Mouse (Mus musculus) hindbrain, embryonic 15.5 days (tissue): ENCODE measurements around the gene Eva1a. TPM values are rescaled to one million over a fixed set of nuclear protein-coding genes. Genes with fewer than 3 reads are reported as not detected.

Source experiments
- ATAC-seq: fragments of 200-750 bp; cut with Nextera tagmentation; 2 replicates; pipeline ENCODE4 v1.8.0; 2017; ENCODE audit warnings: low read depth, moderate number of reproducible peaks, moderate TSS enrichment; ENCODE audit not compliant: low FRiP score
- H3K27ac ChIP-seq: fragments of 300-500 bp; sonication (generic); replicated peaks from 2 replicates; pipeline ENCODE4 v1.5.1; 2015; ENCODE audit warnings: mild to moderate bottlenecking, inconsistent platforms
- H3K27me3 ChIP-seq: fragments of 300-500 bp; sonication (generic); 2 replicates; pipeline ENCODE4 v1.6.1; 2015; ENCODE audit warnings: control low read depth, inconsistent platforms
- H3K36me3 ChIP-seq: fragments of 300-500 bp; sonication (generic); 2 replicates; pipeline ENCODE4 v1.6.1; 2015; ENCODE audit warnings: control low read depth, inconsistent platforms
- H3K4me1 ChIP-seq: fragments of 300-500 bp; sonication (generic); replicated peaks from 2 replicates; pipeline ENCODE4 v1.6.1; 2015; ENCODE audit warnings: control low read depth, inconsistent platforms
- H3K4me2 ChIP-seq: fragments of 300-500 bp; sonication (generic); 2 replicates; pipeline ENCODE4 v1.6.1; 2015; ENCODE audit warnings: moderate library complexity, mild to moderate bottlenecking, inconsistent platforms
- H3K4me3 ChIP-seq: fragments of 300-500 bp; sonication (generic); 2 replicates; pipeline ENCODE4 v1.5.1; 2015; ENCODE audit warnings: mild to moderate bottlenecking, inconsistent platforms
- H3K9ac ChIP-seq: fragments of 300-500 bp; sonication (generic); 2 replicates; pipeline ENCODE4 v1.6.1; 2015; ENCODE audit warnings: inconsistent platforms
- H3K9me3 ChIP-seq: fragments of 300-500 bp; sonication (generic); 2 replicates; pipeline ENCODE4 v1.6.1; 2016; ENCODE audit warnings: control low read depth, inconsistent platforms
- WGBS: fragments of 180-500 bp; shearing (Covaris S2); methylation state at CpG from one replicate; pipeline ENCODE4 v1.1.7; 2015; 5-methylcytosine and 5-hydroxymethylcytosine counted together
- polyA plus RNA-seq: library from polyadenylated mRNA; unstranded; fragments of >200 nt; fragmentation: Nextera tagmentation; extraction: Ambion mirVana; gene quantifications from 2 replicates; pipeline ENCODE4 v1.2.1, GENCODE M21; 2015

Eva1a gene
- 0.49 and 0.60 TPM in 2 replicates for polyA plus RNA-seq

DNA sequence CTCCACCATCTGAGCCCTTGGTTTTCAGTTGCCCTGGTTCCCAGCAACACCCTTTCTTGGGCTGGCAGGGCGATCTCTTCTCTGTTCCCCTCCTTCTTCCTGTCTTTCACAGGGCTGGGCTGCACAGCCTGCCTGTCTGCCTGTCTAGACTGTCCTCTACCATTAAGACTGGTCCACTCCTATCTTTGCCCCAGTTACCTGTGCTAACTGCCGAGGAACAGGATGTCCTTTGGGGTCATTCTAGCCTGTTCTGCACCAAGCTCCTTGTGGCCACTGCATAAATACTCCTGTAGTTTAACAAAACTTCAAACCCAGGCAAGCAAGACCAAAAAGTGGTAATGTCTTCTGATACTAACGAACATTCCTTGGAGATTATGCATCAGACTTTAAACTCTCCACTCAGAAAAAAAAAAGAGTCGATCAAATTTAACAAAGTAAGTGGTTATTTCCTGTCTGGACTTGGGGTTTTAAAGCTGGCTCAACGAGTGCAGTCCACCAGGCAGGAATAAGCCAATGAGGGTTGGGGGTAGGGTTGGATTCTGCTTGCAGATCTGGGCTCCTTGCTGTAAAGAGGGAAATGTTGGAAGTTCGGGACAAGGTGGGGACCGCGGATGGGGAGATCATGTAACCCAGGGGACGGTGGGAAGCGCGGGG, at the start of gene Eva1a:
TSS of gene Eva1a (plus strand) at position 210 of the 654 bp plus-strand sequence.
- WGBS: 18% methylated on average over 11 of the region's 11 CpGs
- Histone ChIP-seq H3K4me2 (peak within 1 kb of the TSS; percentile 99), H3K36me3 (no peaks in the 10 kb centered on the region), H3K4me1 (peaks cover 18% of the 10 kb centered on the region), H3K9ac (peak within 1 kb of the TSS; percentile 31; the same call in 1 of the 2 replicates), H3K4me3 (peak within 1 kb of the TSS; percentile 49), H3K9me3 (no peaks in the 10 kb centered on the region), H3K27ac (no peak within 1 kb of the TSS), H3K27me3 (peaks cover 32% of the 10 kb centered on the region)
- ATAC-seq: no peak

DNA sequence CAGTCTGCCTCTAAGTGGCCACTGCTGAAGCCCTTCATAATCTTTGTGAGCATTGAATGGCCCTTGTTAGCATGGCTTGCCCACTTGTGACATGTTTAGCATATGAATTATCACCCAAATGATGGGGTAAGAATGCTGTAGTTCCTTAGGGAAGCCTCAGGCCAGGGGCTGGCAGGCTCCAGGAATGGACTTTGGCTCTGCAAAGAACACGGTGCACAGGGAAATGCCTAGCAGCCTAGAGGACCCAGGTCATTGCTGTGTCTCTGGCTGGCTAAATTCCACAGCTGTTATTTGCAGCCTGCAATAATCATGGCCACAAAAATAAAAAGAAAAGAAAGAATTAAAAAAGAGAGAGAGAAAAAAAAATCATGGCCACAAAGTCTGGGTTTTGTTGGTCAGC, 28.5 kb upstream of the Eva1a start:
- H3K9me3 ChIP-seq: no peaks in the 10 kb centered on the region
- H3K9ac ChIP-seq: no peak overlapping the region
- no peaks in the 10 kb centered on the region for H3K4me1 ChIP-seq
- H3K36me3 ChIP-seq: no peaks in the 10 kb centered on the region
- H3K27ac ChIP-seq: no peak overlapping the region
- H3K4me3 ChIP-seq: no peak overlapping the region
- ATAC-seq: no peak
- no peak overlapping the region for H3K4me2 ChIP-seq
- no peaks in the 10 kb centered on the region for H3K27me3 ChIP-seq
- WGBS: 41% methylated on average over 1 of the region's 1 CpGs

DNA sequence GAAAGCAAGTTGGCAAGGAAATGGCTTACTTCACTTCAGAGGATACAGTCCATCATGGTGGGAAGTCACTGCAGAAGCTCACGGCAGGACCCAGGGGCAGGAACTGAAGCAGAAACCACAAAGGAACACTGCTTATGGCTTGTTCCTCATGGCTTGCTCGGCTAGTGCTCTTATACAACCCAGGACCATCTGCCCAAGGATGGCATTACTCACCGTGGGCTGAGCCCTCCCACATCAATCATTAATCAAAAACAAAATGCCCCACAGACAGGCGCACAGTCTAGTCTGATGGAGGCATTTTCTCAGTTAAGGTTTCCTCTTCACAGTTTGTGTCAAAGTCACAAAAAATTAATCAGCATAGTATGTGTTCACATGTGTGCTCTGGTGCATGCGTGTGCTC, 19.8 kb upstream of the Eva1a start:
- no peak overlapping the region for H3K9ac ChIP-seq
- no peaks in the 10 kb centered on the region for H3K27me3 ChIP-seq
- H3K4me1 ChIP-seq: no peaks in the 10 kb centered on the region
- no peaks in the 10 kb centered on the region for H3K9me3 ChIP-seq
- no peak for ATAC-seq
- no peak overlapping the region for H3K27ac ChIP-seq
- H3K36me3 ChIP-seq: no peaks in the 10 kb centered on the region
- H3K4me3 ChIP-seq: no peak overlapping the region
- WGBS: 82% methylated on average over 5 of the region's 5 CpGs
- no peak overlapping the region for H3K4me2 ChIP-seq

DNA sequence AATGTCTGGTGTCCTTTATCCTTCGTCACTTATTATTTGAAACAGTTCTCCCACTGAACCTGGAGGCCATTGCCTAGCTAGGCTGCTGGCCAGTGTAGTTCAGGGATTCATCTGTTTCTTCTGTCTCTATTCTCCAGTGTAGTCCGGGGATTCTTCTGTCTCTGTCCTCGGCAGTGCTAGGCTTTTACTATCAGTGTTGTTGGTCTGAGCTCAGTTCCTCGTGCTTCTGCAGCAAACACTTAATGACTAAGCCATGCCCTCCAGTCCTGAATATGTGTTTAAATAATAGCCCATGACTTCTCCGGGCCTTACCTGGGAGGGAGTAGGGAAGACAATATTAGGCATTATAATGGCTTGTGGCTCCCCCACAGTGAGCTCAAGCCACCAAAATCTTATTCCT, 19.3 kb upstream of the Eva1a start:
- Histone ChIP-seq H3K27me3 (no peaks in the 10 kb centered on the region), H3K9me3 (no peaks in the 10 kb centered on the region), H3K4me2 (no peak overlapping the region), H3K4me1 (no peaks in the 10 kb centered on the region), H3K4me3 (no peak overlapping the region), H3K9ac (no peak overlapping the region), H3K36me3 (no peaks in the 10 kb centered on the region), H3K27ac (no peak overlapping the region)
- ATAC-seq: no peak
- WGBS: 78% methylated on average over 5 of the region's 5 CpGs

DNA sequence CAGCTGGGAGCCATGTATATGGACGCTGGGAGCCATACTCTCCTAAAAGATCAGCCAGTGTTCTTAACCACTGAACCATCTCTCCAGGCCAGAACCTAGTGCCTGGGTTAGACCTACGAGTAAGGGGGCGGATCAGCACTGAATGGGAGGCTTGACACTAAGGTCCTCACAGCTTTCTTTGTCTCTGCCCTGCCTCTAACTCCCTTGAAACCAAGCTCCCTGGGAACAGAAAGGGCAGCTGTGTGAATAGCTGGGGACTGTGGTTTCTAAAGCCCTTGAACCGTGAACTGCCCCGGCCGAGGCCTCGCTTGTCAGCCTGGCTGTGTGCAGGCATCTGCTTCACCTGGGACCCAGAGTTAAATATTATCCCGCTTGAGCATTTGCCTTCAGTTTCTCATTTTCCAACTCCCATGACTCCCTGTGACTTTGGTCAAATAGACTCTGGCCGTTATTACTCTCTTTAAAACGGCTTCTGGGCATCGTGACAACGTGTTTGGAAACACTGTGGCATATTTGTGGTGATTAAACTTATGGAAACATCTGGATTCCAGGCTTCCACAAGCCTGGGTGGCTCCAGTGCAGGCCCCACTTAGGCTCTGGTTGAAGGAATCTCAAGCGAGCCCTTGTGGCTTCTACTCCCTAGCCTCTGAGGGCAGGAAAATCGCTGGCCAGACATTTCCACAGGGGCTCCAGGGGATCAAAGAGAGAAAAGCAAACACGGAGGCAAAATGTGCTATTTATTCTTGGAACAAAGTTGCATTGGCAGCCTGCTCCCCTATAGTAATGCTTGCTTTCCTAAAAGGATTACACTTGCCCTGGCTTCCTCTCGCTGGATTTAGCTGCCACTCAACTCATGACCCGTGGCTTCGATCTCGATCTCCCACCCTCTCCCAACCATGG, 11.0 kb upstream of the Eva1a start:
- H3K4me2 ChIP-seq: no peak overlapping the region
- H3K27ac ChIP-seq: no peak overlapping the region
- no peak overlapping the region for H3K4me3 ChIP-seq
- 29% methylated on average over 19 of the region's 19 CpGs for WGBS
- H3K27me3 ChIP-seq: no peaks in the 10 kb centered on the region
- no peaks in the 10 kb centered on the region for H3K36me3 ChIP-seq
- no peak overlapping the region for H3K9ac ChIP-seq
- H3K9me3 ChIP-seq: no peaks in the 10 kb centered on the region
- no peak for ATAC-seq
- no peaks in the 10 kb centered on the region for H3K4me1 ChIP-seq

DNA sequence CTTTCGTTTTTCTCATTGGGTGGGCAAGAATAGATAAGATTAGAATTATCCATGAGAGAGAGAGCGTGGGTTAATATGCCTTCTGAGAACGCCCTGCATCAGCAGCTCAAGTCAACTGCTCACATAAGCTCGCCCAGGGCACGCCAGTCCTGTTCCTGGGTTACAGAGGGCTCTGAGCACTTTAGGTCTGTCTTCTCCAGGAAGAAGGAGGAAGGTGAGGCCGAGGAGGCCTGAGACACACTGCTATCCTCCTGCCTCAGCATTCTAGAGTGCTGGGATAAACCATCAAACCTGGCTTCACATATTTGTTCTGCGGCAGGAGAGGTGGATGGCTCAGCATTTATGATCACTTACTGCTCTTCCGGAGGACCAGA, 10.3 kb upstream of the Eva1a start:
- Histone ChIP-seq H3K36me3 (no peaks in the 10 kb centered on the region), H3K4me1 (no peaks in the 10 kb centered on the region), H3K4me2 (no peak overlapping the region), H3K9me3 (no peaks in the 10 kb centered on the region), H3K4me3 (no peak overlapping the region), H3K27me3 (no peaks in the 10 kb centered on the region), H3K9ac (no peak overlapping the region), H3K27ac (no peak overlapping the region)
- 67% methylated on average over 8 of the region's 8 CpGs for WGBS
- no peak for ATAC-seq

DNA sequence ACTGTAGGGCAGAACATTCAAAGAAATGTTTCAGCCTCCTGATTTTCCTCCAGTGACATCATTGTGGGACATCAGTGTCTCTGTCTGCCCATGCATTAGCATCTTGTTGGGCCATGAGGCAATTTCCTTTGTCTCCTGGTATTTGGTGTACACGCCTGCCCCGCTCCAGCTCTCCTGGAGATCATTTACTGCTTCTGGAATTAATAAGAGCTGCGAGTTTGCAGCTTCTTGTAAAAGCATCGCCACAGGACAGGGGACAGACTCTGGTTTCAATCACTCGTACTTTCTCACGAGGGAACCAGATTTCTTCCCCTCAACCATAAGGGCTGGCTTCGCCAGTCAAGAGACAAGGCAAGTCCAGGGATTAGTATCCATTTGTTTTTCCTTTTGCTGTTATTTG, 3.6 kb upstream of the Eva1a start:
- H3K36me3 ChIP-seq: no peaks in the 10 kb centered on the region
- WGBS: 66% methylated on average over 7 of the region's 7 CpGs
- ATAC-seq: no peak
- no peak overlapping the region for H3K4me3 ChIP-seq
- peaks cover 10% of the 10 kb centered on the region for H3K4me1 ChIP-seq
- peaks cover 17% of the 10 kb centered on the region for H3K27me3 ChIP-seq
- H3K9ac ChIP-seq: no peak overlapping the region
- H3K9me3 ChIP-seq: no peaks in the 10 kb centered on the region
- no peak overlapping the region for H3K27ac ChIP-seq
- no peak overlapping the region for H3K4me2 ChIP-seq

DNA sequence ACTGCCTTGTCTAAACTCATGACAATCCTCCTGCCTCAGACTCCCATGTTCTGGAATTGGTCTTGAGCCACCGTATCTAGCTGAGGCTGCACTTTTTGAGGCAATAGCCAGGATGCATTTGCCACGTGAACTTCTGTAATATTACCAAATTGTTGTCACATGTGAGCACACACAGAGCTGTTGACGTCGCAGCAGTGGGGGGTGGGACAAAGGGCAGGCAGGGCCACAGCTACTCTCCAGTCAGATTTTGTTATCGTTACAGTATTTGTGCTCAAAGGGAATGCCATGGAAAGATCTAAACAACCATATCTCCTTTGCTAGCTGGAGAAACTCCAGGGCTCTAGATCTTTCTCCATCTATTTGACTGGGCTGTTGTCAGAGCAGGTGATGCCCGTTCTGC, 1.6 kb upstream of the Eva1a start:
- Histone ChIP-seq H3K27ac (no peak overlapping the region), H3K27me3 (peaks cover 29% of the 10 kb centered on the region), H3K4me3 (no peak overlapping the region), H3K4me2 (no peak overlapping the region), H3K36me3 (no peaks in the 10 kb centered on the region), H3K4me1 (peaks cover 18% of the 10 kb centered on the region), H3K9ac (no peak overlapping the region), H3K9me3 (no peaks in the 10 kb centered on the region)
- no peak for ATAC-seq
- WGBS: 74% methylated on average over 6 of the region's 6 CpGs

DNA sequence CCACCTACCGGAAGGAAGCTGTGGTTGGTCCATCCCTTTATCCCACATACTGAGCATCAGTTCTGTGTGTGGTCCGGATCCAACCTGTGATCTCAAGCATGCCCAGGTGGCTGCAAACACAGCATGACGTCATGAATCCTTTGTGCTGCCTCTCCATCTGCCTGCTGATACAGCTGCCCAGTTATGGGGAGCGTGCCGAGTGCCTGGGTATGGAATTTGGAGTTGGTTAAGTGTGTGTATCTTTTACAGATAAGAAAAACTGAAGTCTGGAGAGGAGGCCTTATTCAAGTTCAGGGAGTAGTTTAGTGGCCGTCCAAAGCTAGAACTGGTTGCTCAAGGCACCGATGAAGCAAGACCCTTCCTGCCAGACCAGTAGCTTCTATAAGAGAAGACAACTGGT, 875 bp upstream of the Eva1a start:
- no peaks in the 10 kb centered on the region for H3K9me3 ChIP-seq
- no peaks in the 10 kb centered on the region for H3K36me3 ChIP-seq
- H3K4me2 ChIP-seq: no peak overlapping the region
- no peak overlapping the region for H3K27ac ChIP-seq
- H3K4me1 ChIP-seq: peaks cover 18% of the 10 kb centered on the region
- no peak for ATAC-seq
- no peak overlapping the region for H3K9ac ChIP-seq
- WGBS: 76% methylated on average over 7 of the region's 7 CpGs
- peaks cover 32% of the 10 kb centered on the region for H3K27me3 ChIP-seq
- no peak overlapping the region for H3K4me3 ChIP-seq

DNA sequence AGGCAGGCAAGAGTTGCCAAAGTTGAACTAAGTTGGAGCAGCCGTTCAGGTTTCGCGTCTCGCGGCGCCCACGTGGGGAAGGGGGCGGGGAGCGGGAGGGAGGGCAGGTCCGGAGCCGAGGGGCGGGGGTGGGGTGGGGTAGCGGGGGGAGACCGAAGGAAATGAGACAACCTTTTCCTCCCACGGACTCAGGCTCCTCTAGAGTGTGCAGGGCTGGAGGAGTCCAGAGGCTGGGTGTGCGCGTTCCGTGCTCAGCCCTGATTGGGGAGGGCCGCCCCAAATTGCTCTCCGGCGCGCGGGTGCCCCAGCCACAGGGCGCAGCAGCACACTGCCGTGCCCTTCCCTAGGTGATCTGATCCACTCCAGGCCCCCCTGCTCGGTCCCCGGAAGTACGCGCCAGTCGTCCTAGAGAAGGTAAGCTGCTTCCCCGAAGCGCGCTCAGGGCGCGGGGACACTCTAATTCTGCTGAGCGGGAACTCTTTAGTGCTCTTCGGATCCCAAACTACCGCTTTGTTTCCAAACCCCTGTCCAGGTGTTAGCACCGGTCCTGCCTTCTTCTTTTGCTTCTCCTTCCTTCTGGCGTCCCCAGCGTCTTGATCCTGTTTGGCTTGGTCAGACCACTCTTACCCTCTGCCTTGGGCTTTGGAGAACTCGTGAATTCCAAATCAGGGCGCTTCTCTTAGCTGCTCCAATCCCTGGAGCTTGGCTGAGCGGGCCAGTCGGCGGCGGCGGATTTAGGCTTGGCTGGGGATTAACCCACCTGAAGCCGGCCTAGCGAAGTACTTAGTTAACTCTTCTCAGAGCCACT, 849 bp downstream of the Eva1a start:
- peaks cover 18% of the 10 kb centered on the region for H3K4me1 ChIP-seq
- ATAC-seq: peak; percentile 53
- WGBS: under 1% methylated on average over 44 of the region's 50 CpGs
- H3K9ac ChIP-seq: peak overlapping the region; percentile 31
- H3K4me3 ChIP-seq: peak overlapping the region; percentile 49
- no peak overlapping the region for H3K27ac ChIP-seq
- H3K9me3 ChIP-seq: no peaks in the 10 kb centered on the region
- H3K4me2 ChIP-seq: peak overlapping the region; percentile 99
- no peaks in the 10 kb centered on the region for H3K36me3 ChIP-seq
- peaks cover 32% of the 10 kb centered on the region for H3K27me3 ChIP-seq

DNA sequence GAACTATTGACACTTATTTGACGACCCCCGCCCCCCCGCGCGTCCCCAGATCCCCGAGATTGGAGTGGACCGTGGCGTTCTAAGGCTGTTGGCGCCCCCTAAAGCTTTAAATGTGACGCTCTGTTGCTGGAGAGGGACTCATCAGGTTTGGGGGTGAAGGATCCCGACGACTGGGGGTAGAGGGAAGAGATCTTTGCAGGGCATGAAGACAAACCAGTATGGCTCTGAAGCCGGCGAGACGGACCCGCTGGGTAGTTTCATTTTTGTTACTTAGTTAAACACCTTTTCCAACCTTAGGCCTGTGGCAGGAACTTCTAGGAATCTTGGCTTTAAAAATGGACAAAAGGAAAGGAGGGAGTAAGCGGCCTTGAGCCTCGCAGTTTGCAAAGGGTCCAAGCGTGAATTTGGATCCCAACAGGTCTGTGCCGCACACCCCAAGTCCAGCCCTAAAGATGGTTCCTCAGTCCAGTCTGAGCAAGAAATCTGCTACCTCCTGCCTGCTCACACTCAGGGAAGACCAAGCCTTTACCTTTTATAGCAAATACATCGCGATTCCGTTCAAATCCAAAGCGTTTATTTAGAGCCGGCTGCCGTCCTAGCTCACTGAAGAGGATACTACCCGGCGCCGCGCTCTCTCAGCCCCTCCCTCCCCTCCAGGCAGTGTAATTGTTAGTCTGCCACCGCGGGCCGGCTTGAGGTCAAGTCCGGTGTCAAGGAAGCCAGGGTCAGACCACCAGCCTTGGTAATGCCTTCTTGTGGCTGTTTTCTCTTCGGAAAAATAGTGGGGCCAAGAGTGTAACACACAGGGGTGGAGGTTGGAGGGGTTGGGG, 1.7 kb downstream of the Eva1a start:
- ATAC-seq: peak; percentile 45; the same call in 1 of the 2 replicates
- Histone ChIP-seq H3K27ac (no peak overlapping the region), H3K4me2 (peak overlapping the region; percentile 99), H3K4me3 (peak overlapping the region; percentile 49), H3K4me1 (peaks cover 18% of the 10 kb centered on the region), H3K36me3 (no peaks in the 10 kb centered on the region), H3K9me3 (no peaks in the 10 kb centered on the region), H3K9ac (peak overlapping the region; percentile 28), H3K27me3 (peaks cover 32% of the 10 kb centered on the region)
- under 1% methylated on average over 35 of the region's 35 CpGs for WGBS
